Mouse (Mus musculus) limb, embryonic 14.5 days (tissue): ENCODE data around the gene Hrk. TPM values are rescaled to one million over a fixed set of nuclear protein-coding genes. Genes with fewer than 3 reads are reported as not detected.

Experiments
- ATAC-seq: fragments of 200-750 bp; cut with Nextera tagmentation; 2 replicates; pipeline ENCODE4 v1.8.0; 2017; ENCODE audit warnings: low read depth, moderate number of reproducible peaks, moderate TSS enrichment; ENCODE audit not compliant: low FRiP score
- DNase-seq: peaks from one replicate; pipeline ENCODE4 v3.0.0-alpha.2; 2015; ENCODE audit warnings: low spot score
- H3K27ac ChIP-seq: fragments of 300-500 bp; sonication (generic); replicated peaks from 2 replicates; pipeline ENCODE4 v1.5.1; 2014; ENCODE audit warnings: low read depth, mild to moderate bottlenecking, low read length, moderate library complexity, mixed read lengths
- H3K27me3 ChIP-seq: fragments of 300-500 bp; sonication (generic); 2 replicates; pipeline ENCODE4 v1.6.1; 2014; ENCODE audit warnings: low read length, mixed read lengths; ENCODE audit not compliant: control insufficient read depth, insufficient read depth
- H3K36me3 ChIP-seq: fragments of 300-500 bp; sonication (generic); 2 replicates; pipeline ENCODE4 v1.6.1; 2014; ENCODE audit warnings: mild to moderate bottlenecking, low read length, moderate library complexity, mixed read lengths; ENCODE audit not compliant: control insufficient read depth, insufficient read depth
- H3K4me1 ChIP-seq: fragments of 300-500 bp; sonication (generic); 2 replicates; pipeline ENCODE4 v1.6.1; 2014; ENCODE audit warnings: antibody characterized with exemption, low read length, mixed read lengths; ENCODE audit not compliant: control insufficient read depth, insufficient read depth
- H3K4me2 ChIP-seq: fragments of 300-500 bp; sonication (generic); replicated peaks from 2 replicates; pipeline ENCODE4 v1.6.1; 2014; ENCODE audit warnings: low read depth, mild to moderate bottlenecking, low read length, moderate library complexity; ENCODE audit not compliant: severe bottlenecking
- H3K4me3 ChIP-seq: fragments of 300-500 bp; sonication (generic); replicated peaks from 2 replicates; pipeline ENCODE4 v1.5.1; 2014; ENCODE audit warnings: low read length
- H3K9ac ChIP-seq: fragments of 300-500 bp; sonication (generic); 2 replicates; pipeline ENCODE4 v1.6.1; 2014; ENCODE audit warnings: mild to moderate bottlenecking, low read depth, low read length, moderate library complexity; ENCODE audit not compliant: severe bottlenecking
- H3K9me3 ChIP-seq: fragments of 300-500 bp; sonication (generic); 2 replicates; pipeline ENCODE4 v1.6.1; 2016; ENCODE audit warnings: low read length; ENCODE audit not compliant: control insufficient read depth
- POLR2A ChIP-seq: fragments of 200-500 bp; IDR thresholded peaks from 2 replicates; pipeline ENCODE4 v1.8.0; 2012; ENCODE audit warnings: inconsistent platforms, mild to moderate bottlenecking, moderate library complexity, borderline replicate concordance; ENCODE audit not compliant: insufficient read depth, insufficient read length; ENCODE audit errors: extremely low read depth
- WGBS: fragments of 180-500 bp; shearing (Covaris S2); extraction: QIAGEN DNeasy Blood & Tissue Kit; methylation state at CpG from one replicate; pipeline ENCODE4 v1.1.7; 2014; 5-methylcytosine and 5-hydroxymethylcytosine counted together
- polyA plus RNA-seq, 2 experiments: library from polyadenylated mRNA; depleted of rRNA in 1 of 2; stranded (reverse) in 1 of 2; unstranded in 1 of 2; fragments of >200 nt; fragmentation: Nextera tagmentation in 1 of 2; extraction: Ambion mirVana in 1 of 2; gene quantifications; 2 replicates each; pipeline versions ENCODE4 v1.2.1 to v1.2.3; 2012 to 2014

Gene Hrk
- polyA plus RNA-seq, 2 experiments: 0.06 to 0.11 TPM

DNA sequence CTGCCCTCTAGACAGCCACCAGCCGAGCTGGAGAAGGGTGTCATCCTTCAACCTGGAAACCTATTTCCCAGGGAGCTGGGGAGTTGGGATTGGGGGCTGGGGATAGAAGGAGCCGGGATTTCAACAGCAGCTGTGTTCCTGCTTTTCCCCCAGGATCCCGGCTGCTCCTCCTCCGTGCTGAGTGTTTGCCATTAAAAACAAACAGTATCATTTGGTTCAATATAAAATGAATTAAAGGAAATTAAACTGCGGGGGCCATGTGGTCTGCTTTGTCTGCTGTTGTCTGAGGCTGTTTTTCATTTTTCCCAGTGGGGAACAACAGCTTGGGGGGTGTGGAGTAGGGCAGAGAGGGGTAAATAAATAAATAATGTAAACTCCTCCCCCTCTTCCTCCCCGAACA, 53.0 kb downstream of the Hrk start:
- H3K4me1 ChIP-seq: peaks cover 13% of the 10 kb centered on the region
- H3K9me3 ChIP-seq: no peaks in the 10 kb centered on the region
- H3K9ac ChIP-seq: no peak overlapping the region
- H3K27me3 ChIP-seq: no peaks in the 10 kb centered on the region
- H3K4me3 ChIP-seq: no peak overlapping the region
- DNase-seq (no peak), ATAC-seq (no peak)
- TF ChIP-seq POLR2A: no peak
- H3K4me2 ChIP-seq: no peak overlapping the region
- H3K36me3 ChIP-seq: no peaks in the 10 kb centered on the region
- WGBS: 62% methylated on average over 6 of the region's 6 CpGs
- H3K27ac ChIP-seq: no peak overlapping the region

GRCm38 (mm10) chr5:118223142-118223757, 58.8 kb downstream of the Hrk start:
- H3K4me3 ChIP-seq: no peak overlapping the region
- H3K4me2 ChIP-seq: no peak overlapping the region
- no peak overlapping the region for H3K27ac ChIP-seq
- ATAC-seq: no peak
- TF ChIP-seq POLR2A: no peak
- H3K9me3 ChIP-seq: no peaks in the 10 kb centered on the region
- no peak overlapping the region for H3K9ac ChIP-seq
- no peaks in the 10 kb centered on the region for H3K4me1 ChIP-seq
- DNase-seq: no peak
- no peaks in the 10 kb centered on the region for H3K27me3 ChIP-seq
- WGBS: 36% methylated on average over 9 of the region's 9 CpGs
- H3K36me3 ChIP-seq: 0 out of 2 replicates have a peak, but pooled peaks cover under 1% of the 10 kb centered on the region

DNA sequence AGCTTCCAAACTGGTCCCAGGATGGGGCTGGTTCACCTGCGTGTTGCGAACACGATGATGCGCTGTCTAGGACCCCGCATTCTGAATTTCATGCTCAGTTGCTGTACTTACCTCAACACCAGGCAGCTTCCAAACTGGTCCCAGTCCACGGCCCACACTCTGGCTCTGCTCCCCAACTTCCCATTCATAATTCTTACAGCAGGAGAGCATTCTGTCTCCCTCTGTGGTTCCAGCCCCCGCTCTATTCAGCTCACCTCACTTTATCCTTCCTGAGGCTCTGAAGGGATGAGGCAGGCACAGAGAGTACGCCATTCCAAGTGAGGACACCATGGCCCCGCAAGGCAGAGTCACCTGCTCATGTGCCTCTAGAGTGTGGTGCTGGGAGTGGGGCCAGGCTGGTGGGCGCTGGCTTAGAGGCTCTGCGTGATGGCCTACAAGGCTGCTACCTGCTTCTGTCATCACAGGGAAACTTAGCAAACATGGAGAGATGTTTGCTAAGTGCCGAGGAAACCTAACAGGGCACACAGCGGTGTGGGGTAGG, 65.7 kb downstream of the Hrk start:
- H3K4me3 ChIP-seq: no peak overlapping the region
- H3K4me1 ChIP-seq: no peaks in the 10 kb centered on the region
- no peak for TF ChIP-seq POLR2A
- no peak for DNase-seq
- H3K9me3 ChIP-seq: no peaks in the 10 kb centered on the region
- H3K9ac ChIP-seq: no peak overlapping the region
- no peak overlapping the region for H3K27ac ChIP-seq
- H3K27me3 ChIP-seq: no peaks in the 10 kb centered on the region
- peaks cover 16% of the 10 kb centered on the region; the same call in 1 of the 2 replicates for H3K36me3 ChIP-seq
- no peak overlapping the region for H3K4me2 ChIP-seq
- 91% methylated on average over 13 of the region's 13 CpGs for WGBS
- no peak for ATAC-seq

DNA sequence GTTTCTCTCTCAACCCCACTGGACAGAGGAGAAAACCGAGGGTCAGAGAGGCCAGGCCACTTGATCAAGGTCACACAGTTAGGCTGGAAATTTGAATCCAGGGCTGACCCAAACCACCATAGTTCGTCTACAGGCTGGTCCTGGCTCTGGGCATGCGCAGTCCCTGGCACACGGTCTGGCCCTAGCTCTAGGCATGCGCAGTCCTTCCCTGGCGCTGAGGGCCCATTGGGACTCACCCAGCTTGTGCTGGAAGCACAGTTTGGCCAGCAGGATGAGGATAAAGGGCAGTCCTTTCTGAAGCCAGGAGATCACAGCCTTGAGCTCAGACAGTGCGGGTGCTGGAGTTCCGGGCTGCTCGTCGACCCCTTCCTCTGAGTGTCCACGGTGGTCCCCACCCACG, 72.4 kb downstream of the Hrk start:
- no peak overlapping the region for H3K4me3 ChIP-seq
- no peak for TF ChIP-seq POLR2A
- 85% methylated on average over 12 of the region's 12 CpGs for WGBS
- H3K27ac ChIP-seq: no peak overlapping the region
- H3K9ac ChIP-seq: no peak overlapping the region
- no peak for DNase-seq
- no peaks in the 10 kb centered on the region for H3K9me3 ChIP-seq
- H3K4me1 ChIP-seq: no peaks in the 10 kb centered on the region
- H3K27me3 ChIP-seq: no peaks in the 10 kb centered on the region
- peaks cover 23% of the 10 kb centered on the region for H3K36me3 ChIP-seq
- no peak overlapping the region for H3K4me2 ChIP-seq
- no peak for ATAC-seq

Other genes starting within 250 kb of the Hrk start
- 52.5 and 67.0 TPM in 2 replicates for gene Fbxo21, start 187.9 kb upstream of the Hrk start, polyA plus RNA-seq (2012; rRNA removed)
- gene Fbxo21, start 187.9 kb upstream of the Hrk start, polyA plus RNA-seq (2014; fragmentation: Nextera tagmentation; extraction: Ambion mirVana): 44.2 and 56.4 TPM in 2 replicates
- 1.4 and 2.2 TPM in 2 replicates for gene Tesc, start 136.9 kb upstream of the Hrk start, polyA plus RNA-seq (2012; rRNA removed)
- 5.2 and 8.6 TPM in 2 replicates for gene Tesc, start 136.9 kb upstream of the Hrk start, polyA plus RNA-seq (2014; fragmentation: Nextera tagmentation; extraction: Ambion mirVana)
- 55.2 and 65.3 TPM in 2 replicates for gene Fbxw8, start 9.2 kb upstream of the Hrk start, polyA plus RNA-seq (2012; rRNA removed)
- 27.9 and 30.4 TPM in 2 replicates for gene Fbxw8, start 9.2 kb upstream of the Hrk start, polyA plus RNA-seq (2014; fragmentation: Nextera tagmentation; extraction: Ambion mirVana)
- gene Rnft2, start 80.5 kb downstream of the Hrk start, polyA plus RNA-seq (2012; rRNA removed): 31.4 and 41.2 TPM in 2 replicates
- gene Rnft2, start 80.5 kb downstream of the Hrk start, polyA plus RNA-seq (2014; fragmentation: Nextera tagmentation; extraction: Ambion mirVana): 3.1 and 3.7 TPM in 2 replicates
- gene 2410131K14Rik, start 80.6 kb downstream of the Hrk start, polyA plus RNA-seq (2012; rRNA removed): 13.8 and 16.8 TPM in 2 replicates
- gene 2410131K14Rik, start 80.6 kb downstream of the Hrk start, polyA plus RNA-seq (2014; fragmentation: Nextera tagmentation; extraction: Ambion mirVana): 10.4 and 11.4 TPM in 2 replicates